Mouse (Mus musculus): ENCODE data around the gene Tgm6.

- no peak for TF ChIP-seq CTCF (IDR thresholded peaks at IDR 0.05; ENCODE audit: control insufficient read depth, insufficient read depth, low read length)
- TF ChIP-seq POLR2A (IDR thresholded peaks at IDR 0.05; ENCODE audit: borderline replicate concordance, control insufficient read depth, low read depth, low read length) = no peak
Measured at GRCm38 (mm10) chr2:130166311-130167214, 54.3 kb downstream of the Tgm6 start.
